Mouse (Mus musculus): ENCODE results near the gene Srsf7.

GRCm38 (mm10) chr17:80175386-80175739, 31.7 kb downstream of the Srsf7 start:
- no peak for TF ChIP-seq CTCF (IDR thresholded peaks at IDR 0.05; ENCODE audit: insufficient read depth, low read length)
- no peak for TF ChIP-seq POLR2A (IDR thresholded peaks at IDR 0.05; ENCODE audit: borderline replicate concordance, extremely low read depth, low read depth, low read length)

All from lung, adult 2 months (tissue).